Mouse (Mus musculus): Measurements from ENCODE around the gene Kdm2a. TPM values are rescaled to one million over a fixed set of nuclear protein-coding genes. Genes with fewer than 3 reads are reported as not detected.

The Kdm2a gene
- polyA plus RNA-seq, 2 experiments, result 54.4 to 99.7 TPM

- H3K27me3 ChIP-seq (ENCODE audit: control insufficient read depth, insufficient read depth, low read length), result no peaks in the 10 kb centered on the region
- H3K4me2 ChIP-seq (replicated peaks; ENCODE audit: low read depth, low read length, severe bottlenecking), result no peak overlapping the region
- ATAC-seq (ENCODE audit: low FRiP score, low read depth), result no peak
- WGBS, result 95% methylated on average over 3 of the region's 3 CpGs
- H3K36me3 ChIP-seq (ENCODE audit: control insufficient read depth, insufficient read depth, low read length), result peaks cover 12% of the 10 kb centered on the region
- TF ChIP-seq POLR2A (IDR thresholded peaks at IDR 0.05; ENCODE audit: borderline replicate concordance, extremely low read depth, insufficient read depth, insufficient read length), result no peak
- no peak overlapping the region for H3K9ac ChIP-seq (ENCODE audit: low read depth, low read length, severe bottlenecking)
- no peak for DNase-seq (ENCODE audit: low spot score)
- H3K9me3 ChIP-seq (ENCODE audit: control insufficient read depth, low read length), result no peaks in the 10 kb centered on the region
- H3K27ac ChIP-seq (replicated peaks; ENCODE audit: low read depth, low read length), result no peak overlapping the region
- H3K4me3 ChIP-seq (replicated peaks; ENCODE audit: low read length), result no peak overlapping the region
- H3K4me1 ChIP-seq (ENCODE audit: control insufficient read depth, insufficient read depth, low read length), result peaks cover 18% of the 10 kb centered on the region
Measured at GRCm38 (mm10) chr19:4436254-4436653, 38.2 kb upstream of the Kdm2a start.

- TF ChIP-seq POLR2A (IDR thresholded peaks at IDR 0.05; ENCODE audit: borderline replicate concordance, extremely low read depth, insufficient read depth, insufficient read length), result no peak
- 90% methylated on average over 1 of the region's 1 CpGs for WGBS
- Histone ChIP-seq H3K4me3 (replicated peaks; ENCODE audit: low read length) (no peak overlapping the region), H3K9me3 (ENCODE audit: control insufficient read depth, low read length) (no peaks in the 10 kb centered on the region), H3K36me3 (ENCODE audit: control insufficient read depth, insufficient read depth, low read length) (peaks cover 23% of the 10 kb centered on the region), H3K4me1 (ENCODE audit: control insufficient read depth, insufficient read depth, low read length) (peaks cover 15% of the 10 kb centered on the region), H3K4me2 (replicated peaks; ENCODE audit: low read depth, low read length, severe bottlenecking) (no peak overlapping the region), H3K9ac (ENCODE audit: low read depth, low read length, severe bottlenecking) (no peak overlapping the region), H3K27me3 (ENCODE audit: control insufficient read depth, insufficient read depth, low read length) (no peaks in the 10 kb centered on the region), H3K27ac (replicated peaks; ENCODE audit: low read depth, low read length) (no peak overlapping the region)
- DNase-seq (ENCODE audit: low spot score) (no peak), ATAC-seq (ENCODE audit: low FRiP score, low read depth) (no peak)
Measured at GRCm38 (mm10) chr19:4434999-4435398, 36.9 kb upstream of the Kdm2a start.

DNA sequence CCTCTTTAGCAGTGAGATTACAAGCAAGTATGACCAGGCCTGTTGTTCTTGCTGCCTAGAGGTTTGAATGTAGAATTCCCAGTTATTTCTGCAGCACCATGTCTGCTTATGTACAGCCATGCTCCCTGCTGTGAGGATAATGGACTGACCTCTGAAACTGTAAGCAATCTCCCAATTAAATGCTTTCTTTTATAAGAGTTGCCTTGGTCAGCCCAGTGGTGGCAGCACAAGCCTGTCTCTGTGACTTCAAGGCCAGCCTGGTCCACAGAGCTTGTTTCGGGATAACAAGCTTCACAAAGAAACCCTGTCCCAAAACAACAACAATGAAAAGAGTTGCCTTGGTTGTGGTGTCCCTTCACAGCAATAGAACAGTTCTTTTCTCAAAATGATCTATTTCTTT, 35.7 kb upstream of the Kdm2a start:
- Histone ChIP-seq H3K27ac (replicated peaks; ENCODE audit: low read depth, low read length) (no peak overlapping the region), H3K9ac (ENCODE audit: low read depth, low read length, severe bottlenecking) (no peak overlapping the region), H3K4me2 (replicated peaks; ENCODE audit: low read depth, low read length, severe bottlenecking) (no peak overlapping the region), H3K27me3 (ENCODE audit: control insufficient read depth, insufficient read depth, low read length) (no peaks in the 10 kb centered on the region), H3K4me1 (ENCODE audit: control insufficient read depth, insufficient read depth, low read length) (peaks cover 11% of the 10 kb centered on the region), H3K4me3 (replicated peaks; ENCODE audit: low read length) (no peak overlapping the region), H3K36me3 (ENCODE audit: control insufficient read depth, insufficient read depth, low read length) (peaks cover 25% of the 10 kb centered on the region), H3K9me3 (ENCODE audit: control insufficient read depth, low read length) (no peaks in the 10 kb centered on the region)
- ATAC-seq (ENCODE audit: low FRiP score, low read depth) (no peak), DNase-seq (ENCODE audit: low spot score) (no peak)
- 71% methylated on average over 1 of the region's 1 CpGs for WGBS
- TF ChIP-seq POLR2A (IDR thresholded peaks at IDR 0.05; ENCODE audit: borderline replicate concordance, extremely low read depth, insufficient read depth, insufficient read length), result no peak

GRCm38 (mm10) chr19:4430091-4430620, 32.1 kb upstream of the Kdm2a start:
- 83% methylated on average over 4 of the region's 4 CpGs for WGBS
- H3K4me3 ChIP-seq (replicated peaks; ENCODE audit: low read length), result no peak overlapping the region
- no peak overlapping the region for H3K9ac ChIP-seq (ENCODE audit: low read depth, low read length, severe bottlenecking)
- H3K9me3 ChIP-seq (ENCODE audit: control insufficient read depth, low read length), result no peaks in the 10 kb centered on the region
- no peak for ATAC-seq (ENCODE audit: low FRiP score, low read depth)
- no peaks in the 10 kb centered on the region for H3K4me1 ChIP-seq (ENCODE audit: control insufficient read depth, insufficient read depth, low read length)
- DNase-seq (ENCODE audit: low spot score), result no peak
- no peaks in the 10 kb centered on the region for H3K27me3 ChIP-seq (ENCODE audit: control insufficient read depth, insufficient read depth, low read length)
- no peak for TF ChIP-seq POLR2A (IDR thresholded peaks at IDR 0.05; ENCODE audit: borderline replicate concordance, extremely low read depth, insufficient read depth, insufficient read length)
- no peak overlapping the region for H3K4me2 ChIP-seq (replicated peaks; ENCODE audit: low read depth, low read length, severe bottlenecking)
- no peak overlapping the region for H3K27ac ChIP-seq (replicated peaks; ENCODE audit: low read depth, low read length)
- H3K36me3 ChIP-seq (ENCODE audit: control insufficient read depth, insufficient read depth, low read length), result peaks cover 46% of the 10 kb centered on the region

GRCm38 (mm10) chr19:4425610-4426366, 27.7 kb upstream of the Kdm2a start:
- H3K36me3 ChIP-seq (ENCODE audit: control insufficient read depth, insufficient read depth, low read length), result peaks cover 48% of the 10 kb centered on the region

More at GRCm38 (mm10) chr19:4425610-4426366, 27.7 kb upstream of the Kdm2a start:
- TF ChIP-seq POLR2A (IDR thresholded peaks at IDR 0.05; ENCODE audit: borderline replicate concordance, extremely low read depth, insufficient read depth, insufficient read length), result no peak
- H3K27me3 ChIP-seq (ENCODE audit: control insufficient read depth, insufficient read depth, low read length), result no peaks in the 10 kb centered on the region
- H3K9ac ChIP-seq (ENCODE audit: low read depth, low read length, severe bottlenecking), result no peak overlapping the region
- no peak overlapping the region for H3K4me3 ChIP-seq (replicated peaks; ENCODE audit: low read length)
- 77% methylated on average over 19 of the region's 19 CpGs for WGBS
- H3K27ac ChIP-seq (replicated peaks; ENCODE audit: low read depth, low read length), result no peak overlapping the region
- ATAC-seq (ENCODE audit: low FRiP score, low read depth) (no peak; the same call in 1 of the 2 replicates), DNase-seq (ENCODE audit: low spot score) (no peak)
- H3K4me2 ChIP-seq (replicated peaks; ENCODE audit: low read depth, low read length, severe bottlenecking), result no peak overlapping the region
- no peaks in the 10 kb centered on the region; the same call in 1 of the 2 replicates for H3K9me3 ChIP-seq (ENCODE audit: control insufficient read depth, low read length)
- H3K4me1 ChIP-seq (ENCODE audit: control insufficient read depth, insufficient read depth, low read length), result no peaks in the 10 kb centered on the region
